Mouse (Mus musculus) right cerebral cortex, postnatal 4 days (tissue): ENCODE data around the gene Mcm3.
"Not testable (repeated sequence)": the region's sequence is repeated elsewhere in the genome, so short reads cannot be mapped to it uniquely, and the experiment has no call there.

ENCODE experiments used
- DNase-seq: peaks from one replicate; pipeline ENCODE4 v3.0.0-alpha.2; 2022

Gene Mcm3

DNA sequence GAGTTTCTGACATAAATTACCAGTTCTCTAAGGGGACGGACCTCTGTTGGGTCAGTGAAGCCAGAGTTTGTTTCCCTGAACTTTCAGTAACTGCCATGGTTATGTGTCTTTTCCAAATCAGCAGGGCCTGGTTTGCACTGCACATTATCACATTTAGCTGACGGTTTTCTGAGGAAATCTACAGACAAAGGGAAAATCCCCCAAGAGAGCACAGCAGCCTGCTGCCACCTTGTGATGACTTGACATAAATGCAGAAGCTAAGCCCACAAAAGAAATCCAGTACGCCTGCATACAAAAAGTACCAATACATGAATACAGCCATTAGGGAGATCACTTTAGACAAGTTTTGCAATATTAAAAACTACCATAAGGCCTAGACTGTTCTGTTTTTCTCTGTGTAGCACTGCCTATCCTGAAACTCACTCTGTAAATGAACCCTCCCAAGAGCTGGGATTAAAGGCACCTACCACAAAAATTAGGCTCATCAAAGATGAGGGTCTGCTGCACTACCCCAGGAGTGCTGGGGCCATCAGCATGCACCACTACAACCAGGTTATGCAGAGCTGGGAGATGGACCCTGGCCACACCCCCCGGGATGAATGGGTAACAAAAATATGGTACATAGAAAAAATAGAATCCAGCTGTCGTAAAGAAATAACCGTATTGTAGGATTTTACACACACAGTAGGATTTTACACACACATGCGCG lies 18.3 kb downstream of the Mcm3 start:
- DNase-seq = peak; percentile 31

DNA sequence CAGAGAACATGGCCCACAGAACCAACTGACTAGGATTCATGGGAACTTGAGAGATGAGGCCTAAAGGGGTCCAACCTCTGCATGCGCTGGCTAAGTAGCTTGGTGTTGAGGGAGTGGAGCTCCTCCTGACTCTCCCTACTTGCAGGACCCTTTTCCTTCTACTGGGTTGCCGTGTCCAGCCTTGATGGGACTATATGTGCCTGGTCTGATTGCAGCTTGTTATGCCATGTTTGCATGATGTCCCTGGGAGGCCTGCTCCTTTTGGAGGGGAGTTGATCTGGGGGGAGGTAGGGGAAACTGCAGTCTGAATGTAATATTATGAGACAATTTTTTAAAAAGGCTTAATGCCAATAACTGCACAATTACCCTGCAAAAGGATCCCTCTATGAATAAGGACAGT lies 18.8 kb downstream of the Mcm3 start:
- no peak for DNase-seq

DNA sequence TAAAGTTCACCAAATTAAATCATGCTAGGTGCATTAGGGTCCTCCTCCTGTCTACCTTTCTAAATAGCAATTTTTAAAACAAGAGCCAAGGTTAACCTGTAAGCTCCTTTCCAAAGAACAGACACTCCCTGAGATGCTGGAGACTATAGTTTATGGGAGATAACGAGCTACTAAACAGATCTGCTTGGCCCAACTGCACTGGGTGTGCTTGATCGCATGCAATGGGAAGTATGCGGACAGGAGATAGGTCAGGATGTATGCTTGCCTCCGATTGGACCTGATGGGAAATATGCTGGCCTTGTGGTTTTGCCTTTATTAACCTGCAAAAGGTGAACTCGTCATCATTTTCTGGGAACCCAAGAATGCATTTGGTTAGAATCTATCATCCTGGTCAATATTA lies 24.9 kb downstream of the Mcm3 start:
- no peak for DNase-seq

DNA sequence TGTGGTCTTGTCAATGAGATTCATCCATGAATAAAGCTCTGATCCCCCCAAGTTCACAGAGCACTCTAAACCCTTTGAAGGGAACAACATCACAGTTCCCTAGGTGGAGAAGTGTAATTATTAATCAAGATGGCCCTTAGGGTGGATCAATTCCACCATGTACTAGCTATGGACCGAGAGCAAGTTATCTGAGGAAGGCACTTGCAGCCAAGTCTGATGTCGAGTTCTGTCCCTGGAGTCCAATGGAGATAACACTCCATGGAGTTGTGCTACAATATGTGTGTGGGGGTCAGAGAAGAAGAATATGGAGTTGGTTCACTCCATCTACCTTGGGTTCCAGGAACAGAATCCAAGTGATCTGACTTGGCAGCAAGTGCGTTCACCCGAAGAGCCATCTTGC lies 25.4 kb downstream of the Mcm3 start:
- no peak for DNase-seq

DNA sequence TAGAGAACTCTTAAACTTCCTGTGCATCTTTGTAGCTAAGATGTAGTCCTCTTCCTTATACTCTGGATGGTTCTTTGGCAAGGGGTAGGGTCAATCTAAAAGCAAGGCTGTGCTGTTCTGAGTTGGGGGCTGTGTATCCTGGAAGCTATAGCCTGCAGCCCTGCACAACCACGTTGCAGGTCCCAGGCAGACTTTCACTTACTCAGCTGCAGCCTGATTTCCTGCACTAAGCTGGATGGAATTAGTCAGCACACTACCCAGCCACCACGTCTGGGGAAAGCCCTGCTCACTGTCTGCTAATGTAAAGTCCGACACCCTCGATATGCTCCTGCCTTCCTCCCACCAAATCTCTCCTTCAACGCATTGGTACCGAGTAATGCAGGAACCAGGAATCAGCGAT lies 28.7 kb downstream of the Mcm3 start:
- DNase-seq = no peak

DNA sequence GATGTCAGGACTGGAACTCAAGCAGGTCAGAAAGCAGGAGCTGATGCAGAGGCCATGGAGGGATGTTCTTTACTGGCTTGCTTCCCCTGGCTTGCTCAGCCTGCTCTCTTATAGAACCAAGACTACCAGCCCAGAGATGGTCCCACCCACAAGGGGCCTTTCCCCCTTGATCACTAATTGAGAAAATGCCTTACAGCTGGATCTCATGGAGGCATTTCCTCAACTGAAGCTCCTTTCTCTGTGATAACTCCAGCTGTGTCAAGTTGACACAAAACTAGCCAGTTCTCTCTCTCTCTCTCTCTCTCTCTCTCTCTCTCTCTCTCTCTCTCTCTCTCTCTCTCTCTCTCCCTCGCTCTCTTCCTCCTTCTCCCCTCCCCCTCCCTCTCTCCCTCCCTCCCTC lies 29.6 kb downstream of the Mcm3 start, which contains the start of gene Il17f:
Il17f (minus strand) TSS at position 101 of the 400 bp plus-strand sequence.
- not testable (repeated sequence) for DNase-seq

DNA sequence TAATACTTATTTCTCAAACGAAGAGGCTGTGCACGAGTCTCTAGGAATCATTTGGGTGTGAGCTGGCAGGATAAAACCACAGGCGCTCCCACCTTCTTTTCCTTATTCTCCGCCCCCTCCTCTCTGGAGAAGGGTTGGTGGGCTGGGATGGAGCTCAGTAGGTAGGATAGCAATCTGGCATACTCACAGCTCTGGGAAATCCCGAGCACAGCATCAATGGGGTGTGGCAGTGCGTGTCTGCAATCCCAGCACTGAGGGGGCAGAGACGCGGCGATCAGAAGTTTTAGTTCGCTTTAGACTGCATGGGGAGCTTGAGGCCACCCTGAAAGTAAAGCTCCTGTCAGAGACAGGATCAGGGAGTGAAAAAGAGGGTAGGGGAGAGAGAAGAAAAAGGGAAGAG lies 31.7 kb downstream of the Mcm3 start:
- no peak for DNase-seq

DNA sequence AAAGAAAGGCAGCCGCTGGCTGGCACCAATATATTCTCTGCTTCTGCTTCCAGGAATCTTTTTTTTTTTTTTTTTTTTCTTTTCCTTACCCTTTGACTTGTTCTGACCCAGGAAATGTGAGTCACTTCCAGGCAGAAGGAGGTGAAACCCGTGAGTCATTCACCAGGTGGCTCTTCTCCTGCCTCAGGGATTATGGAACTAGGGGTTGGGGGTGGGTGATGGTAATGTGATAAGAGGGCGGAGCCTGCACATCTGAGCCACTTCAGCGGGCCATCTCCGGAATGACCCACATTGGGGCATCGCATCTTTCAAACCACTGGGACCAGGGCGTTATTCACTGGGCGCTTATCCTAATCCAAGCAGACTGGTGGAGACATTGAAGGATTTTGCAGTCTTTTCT lies 33.1 kb downstream of the Mcm3 start:
- DNase-seq = no peak

GRCm38 (mm10) chr1:20778366-20778765 lies 41.7 kb downstream of the Mcm3 start:
- no peak for DNase-seq

DNA sequence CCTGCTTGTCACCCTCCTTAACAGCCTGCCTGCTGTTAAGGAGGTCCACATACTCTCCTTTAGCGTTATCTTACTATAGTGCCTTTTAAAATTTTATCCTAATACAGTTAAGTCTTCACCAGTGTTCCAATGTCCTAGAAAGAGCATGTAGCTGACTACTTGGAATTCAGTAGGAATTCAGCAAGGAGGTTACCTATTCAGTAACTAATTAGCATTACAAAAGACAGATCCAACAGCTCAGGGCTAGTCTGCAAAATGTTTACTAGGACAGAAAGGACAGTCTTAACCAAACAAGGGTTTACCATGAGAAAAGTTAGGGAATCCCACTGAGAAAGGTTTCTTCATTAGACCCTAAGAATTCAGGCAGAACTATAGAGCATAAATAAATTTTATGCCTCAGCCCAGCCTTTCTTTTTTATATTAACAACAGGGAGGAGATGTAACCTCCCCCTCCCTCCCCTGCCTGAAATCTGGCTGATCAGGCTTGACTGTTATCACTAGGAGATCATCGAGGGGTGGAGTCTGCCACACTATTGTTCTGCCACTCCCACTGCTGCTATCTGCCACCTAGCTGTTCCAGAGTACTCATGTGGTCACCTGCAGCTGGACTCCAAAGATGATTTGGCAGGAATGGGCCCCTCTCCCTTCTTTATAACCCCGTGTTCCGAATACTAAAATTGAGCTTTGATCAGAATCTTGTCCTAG lies 45.9 kb downstream of the Mcm3 start:
- DNase-seq = not testable (repeated sequence)

GRCm38 (mm10) chr1:20766526-20766925 lies 53.6 kb downstream of the Mcm3 start:
- DNase-seq = no peak

DNA sequence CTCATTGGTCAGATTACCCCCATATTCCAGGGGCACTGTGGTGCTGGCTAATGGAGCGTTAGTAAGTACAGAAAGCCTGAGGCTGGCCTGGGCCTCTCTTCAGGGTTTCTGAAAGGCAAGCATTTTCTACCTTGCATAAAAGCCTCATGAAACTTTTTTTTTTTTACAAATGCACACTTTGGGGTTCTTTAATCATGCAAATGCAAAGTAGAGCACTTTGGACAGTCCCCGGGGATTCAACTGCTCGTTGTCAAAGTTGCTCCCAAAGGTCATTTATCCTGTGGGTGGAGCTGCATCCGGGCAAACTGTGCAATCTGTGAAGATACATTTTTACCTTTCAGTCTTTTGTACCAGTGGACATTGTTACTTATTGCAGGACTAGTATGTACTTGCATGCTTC lies 58.7 kb downstream of the Mcm3 start:
- no peak for DNase-seq

DNA sequence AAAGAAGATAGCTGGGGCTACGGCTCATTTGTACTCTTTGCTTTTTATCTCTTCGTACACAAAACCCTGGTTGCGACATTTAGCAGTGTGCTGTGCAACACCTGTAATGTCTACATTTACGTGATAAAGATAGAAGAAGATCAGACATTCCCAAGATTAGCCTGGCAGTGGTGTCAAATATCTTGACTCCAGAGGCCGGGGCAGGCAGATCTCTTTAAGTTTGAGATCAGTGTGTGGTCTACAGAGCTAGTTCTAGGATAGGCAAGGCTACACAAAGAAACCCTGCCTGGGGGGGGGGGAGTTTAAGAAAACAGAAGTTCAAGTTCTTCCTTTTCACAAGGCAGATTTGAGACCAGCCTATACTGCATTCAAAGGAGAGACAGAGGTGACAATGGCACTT lies 59.8 kb downstream of the Mcm3 start:
- no peak for DNase-seq

DNA sequence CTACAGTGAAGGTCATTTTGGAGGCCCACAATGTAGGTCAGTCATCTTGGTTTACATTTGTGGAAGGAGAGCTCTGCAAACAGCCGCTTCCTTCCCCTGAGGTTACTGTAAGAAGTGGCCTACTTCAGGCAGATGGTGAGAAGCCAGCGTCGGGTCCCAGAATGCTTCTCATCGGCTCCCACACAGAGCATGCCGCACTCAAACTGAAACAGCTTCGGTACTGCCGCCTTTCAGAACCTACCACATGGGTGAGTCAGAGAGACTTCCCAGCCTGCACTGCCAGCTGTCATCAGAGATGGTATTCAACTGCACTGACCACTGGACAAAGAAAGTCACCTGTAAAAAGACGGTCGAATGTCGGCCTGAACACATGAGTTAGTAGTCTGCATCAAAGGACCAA lies 60.3 kb downstream of the Mcm3 start:
- no peak for DNase-seq

DNA sequence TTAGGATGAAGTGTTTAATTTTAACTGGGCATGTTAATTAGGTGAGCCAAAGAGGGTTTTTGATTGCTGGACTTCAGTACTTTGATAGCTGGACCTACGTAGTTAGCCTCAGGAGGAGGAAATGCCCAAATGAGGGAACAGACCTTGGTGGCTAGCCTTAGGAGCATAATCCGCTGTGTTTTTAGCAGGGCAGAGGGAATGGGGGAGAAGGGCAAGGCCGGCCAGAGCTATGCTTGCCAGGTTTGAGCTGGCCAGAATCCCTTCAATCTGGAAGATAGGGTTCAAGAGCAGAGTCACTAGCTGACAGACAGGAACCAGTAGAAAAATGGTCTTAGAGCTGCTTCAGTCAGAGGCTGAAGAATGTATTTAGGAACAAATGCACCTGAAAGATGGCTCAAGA lies 62.5 kb downstream of the Mcm3 start:
- no peak for DNase-seq

GRCm38 (mm10) chr1:20754439-20754838 lies 65.7 kb downstream of the Mcm3 start:
- DNase-seq = no peak
